Mouse (Mus musculus) inflammation-experienced regulatory T-cells (primary cell): ENCODE measurements around the gene Vmn2r11. TPM values are rescaled to one million over a fixed set of nuclear protein-coding genes. Genes with fewer than 3 reads are reported as not detected.

ENCODE experiments used
- polyA plus RNA-seq, 2 experiments: library from polyadenylated mRNA; unstranded; fragments of 100-300 nt; shearing (Covaris generic); gene quantifications; one replicate each; pipeline ENCODE4 v1.2.1; 2017

The Vmn2r11 gene
- under 1 TPM; 0.22 to 0.44 TPM for polyA plus RNA-seq

GRCm38 (mm10) chr5:109059469-109059868, at the start of gene Vmn2r11:
TSS of gene Vmn2r11 (minus strand) at chr5:109059569.

GRCm38 (mm10) chr5:109097850-109098249, 38.5 kb upstream of the Vmn2r11 start, which contains the start of gene Vmn2r12:
TSS of gene Vmn2r12 (minus strand) at chr5:109097950.

GRCm38 (mm10) chr5:109006427-109006826, 52.9 kb downstream of the Vmn2r11 start, which contains the start of gene Vmn2r10:
TSS of gene Vmn2r10 (minus strand) at chr5:109006527.

Other genes starting within 250 kb of the Vmn2r11 start
- under 1 TPM; 0.02 to 0.45 TPM for gene Vmn2r9, start 207.0 kb downstream of the Vmn2r11 start, polyA plus RNA-seq
- under 1 TPM in 1 of 2 experiments, not detected in 1; 0.05 TPM for gene Vmn2r10, start 53.0 kb downstream of the Vmn2r11 start, polyA plus RNA-seq
- not detected for gene Vmn2r12, start 38.4 kb upstream of the Vmn2r11 start, polyA plus RNA-seq
- under 1 TPM in 1 of 2 experiments, not detected in 1; 0.05 TPM for gene Vmn2r13, start 132.6 kb upstream of the Vmn2r11 start, polyA plus RNA-seq
- gene Vmn2r14, start 165.1 kb upstream of the Vmn2r11 start, polyA plus RNA-seq, result under 1 TPM in 1 of 2 experiments, not detected in 1; 0.06 TPM
- not detected for gene Vmn2r15, start 238.1 kb upstream of the Vmn2r11 start, polyA plus RNA-seq